In genomic region chr6:98983311-98983838, GRCm38 (mm10) we compare ENCODE assay signal across 23 mouse cellular contexts.
"Had no signal": no experiment of that assay in that cellular context is flagged by ENCODE, and none has a peak within 500 bp of the region (broad histone marks: within the 10 kb centered on the region; RNA-seq: fewer than 3 reads in every experiment).

No protein-coding gene starts in this region.

- H3K4me1 ChIP-seq: limb, embryonic 10.5 days; limb, embryonic 13.5 days; lung, embryonic 15.5 days; neural tube, embryonic 12.5 days; neural tube, embryonic 15.5 days; stomach, embryonic 15.5 days had no signal

- ATAC-seq: inflammation-experienced regulatory T-cells, adult 6 months; intestine, embryonic 16.5 days had no signal

- H3K4me2 ChIP-seq: limb, embryonic 13.5 days; lung, embryonic 15.5 days; midbrain, embryonic 11.5 days; neural tube, embryonic 12.5 days; neural tube, embryonic 15.5 days; stomach, embryonic 15.5 days had no signal

- H3K36me3 ChIP-seq: limb, embryonic 10.5 days; lung, embryonic 15.5 days; neural tube, embryonic 12.5 days; neural tube, embryonic 15.5 days; stomach, embryonic 15.5 days had no signal

- H3K27ac ChIP-seq: kidney, postnatal 0 days; layer of hippocampus, adult 2 months; limb, embryonic 10.5 days; limb, embryonic 13.5 days; lung, embryonic 15.5 days; neural tube, embryonic 12.5 days; neural tube, embryonic 15.5 days; stomach, embryonic 15.5 days had no signal

- DNase-seq: kidney, adult 2 months; kidney, postnatal 25 days; layer of hippocampus, adult 9-11 months; lung, adult 18-20 months; lung, postnatal 10 days; lung, postnatal 36 days; midbrain, embryonic 14.5 days; right cerebral cortex, adult 18-20 months; right cerebral cortex, postnatal 14 days; right cerebral cortex, postnatal 4 days; spleen, adult 18-20 months; thymus, postnatal 36 days had no signal

- H3K9ac ChIP-seq: limb, embryonic 13.5 days; lung, embryonic 15.5 days; neural tube, embryonic 12.5 days; neural tube, embryonic 15.5 days; stomach, embryonic 15.5 days had no signal

- H3K27me3 ChIP-seq: limb, embryonic 13.5 days; lung, embryonic 15.5 days; neural tube, embryonic 12.5 days; neural tube, embryonic 15.5 days; stomach, embryonic 15.5 days had no signal

- H3K9me3 ChIP-seq: limb, embryonic 10.5 days; limb, embryonic 13.5 days; lung, embryonic 15.5 days; neural tube, embryonic 12.5 days; neural tube, embryonic 15.5 days; stomach, embryonic 15.5 days had no signal

- H3K4me3 ChIP-seq: layer of hippocampus, adult 2 months; limb, embryonic 10.5 days; limb, embryonic 13.5 days; lung, embryonic 15.5 days; neural tube, embryonic 12.5 days; neural tube, embryonic 15.5 days; stomach, embryonic 15.5 days had no signal
